Mouse (Mus musculus) liver, adult 2 months (tissue): ENCODE results near the gene Serpina5.

Source experiments
- CTCF ChIP-seq: fragments of 200-500 bp; IDR thresholded peaks from 2 replicates; pipeline ENCODE4 v1.5.1; 2011; ENCODE audit warnings: low read depth, low read length, control low read depth
- POLR2A ChIP-seq: fragments of 200-500 bp; IDR thresholded peaks from 2 replicates; pipeline ENCODE4 v1.6.1; 2011; ENCODE audit warnings: low read length, control low read depth; ENCODE audit not compliant: insufficient read depth; ENCODE audit errors: extremely low read depth

GRCm38 (mm10) chr12:104061862-104062261, 39.1 kb upstream of the Serpina5 start:
- TF ChIP-seq POLR2A (no peak), CTCF (no peak)
